Mouse (Mus musculus) kidney, adult 2 months (tissue): Measurements from ENCODE around the gene Mul1. TPM values are rescaled to one million over a fixed set of nuclear protein-coding genes. Genes with fewer than 3 reads are reported as not detected.
A peak's percentile ranks its signal among the peaks of the same experiment; 100 is the strongest.

Experiments used
- DNase-seq: peaks from one replicate; pipeline ENCODE4 v3.0.0; 2021
- H3K27ac ChIP-seq: fragments of 200-500 bp; 2 replicates; pipeline ENCODE4 v1.5.1; 2012; ENCODE audit warnings: low read depth, low read length, control low read depth, inconsistent platforms; ENCODE audit not compliant: insufficient read depth
- H3K27me3 ChIP-seq: fragments of 200-500 bp; replicated peaks from 2 replicates; pipeline ENCODE4 v1.6.1; 2012; ENCODE audit warnings: mild to moderate bottlenecking, moderate library complexity, low read length, inconsistent platforms; ENCODE audit not compliant: control insufficient read depth, insufficient read depth
- H3K36me3 ChIP-seq: fragments of 200-500 bp; 2 replicates; pipeline ENCODE4 v1.6.1; 2012; ENCODE audit warnings: mild to moderate bottlenecking, moderate library complexity, low read length, inconsistent platforms; ENCODE audit not compliant: control insufficient read depth, insufficient read depth
- H3K4me1 ChIP-seq: fragments of 200-500 bp; 2 replicates; pipeline ENCODE4 v1.6.1; 2011; ENCODE audit warnings: low read length; ENCODE audit not compliant: control insufficient read depth, insufficient read depth
- H3K4me3 ChIP-seq: fragments of 200-500 bp; 2 replicates; pipeline ENCODE4 v1.5.1; 2011; ENCODE audit warnings: mild to moderate bottlenecking, low read depth, low read length, control low read depth; ENCODE audit not compliant: insufficient read depth
- CTCF ChIP-seq: fragments of 200-500 bp; conservative IDR thresholded peaks from 2 replicates; pipeline ENCODE4 v1.5.1; 2011; ENCODE audit warnings: low read depth, mild to moderate bottlenecking, control low read depth, low read length, moderate library complexity, mixed read lengths; ENCODE audit not compliant: insufficient read depth, insufficient read length
- POLR2A ChIP-seq: fragments of 200-500 bp; IDR thresholded peaks from one replicate; pipeline ENCODE4 v1.6.1; 2011; ENCODE audit warnings: low read depth, low read length, control low read depth
- WGBS: fragments of 180-500 bp; shearing (Covaris S2); methylation state at CpG from one replicate; pipeline ENCODE4 v1.1.7; 2018; 5-methylcytosine and 5-hydroxymethylcytosine counted together
- polyA plus RNA-seq: library from polyadenylated mRNA; depleted of rRNA; stranded (reverse); fragments of >200 nt; gene quantifications from 2 replicates; pipeline ENCODE4 v1.2.3, GENCODE M21; 2012

Gene Mul1
- polyA plus RNA-seq, 1 experiment = 31.3 TPM

DNA sequence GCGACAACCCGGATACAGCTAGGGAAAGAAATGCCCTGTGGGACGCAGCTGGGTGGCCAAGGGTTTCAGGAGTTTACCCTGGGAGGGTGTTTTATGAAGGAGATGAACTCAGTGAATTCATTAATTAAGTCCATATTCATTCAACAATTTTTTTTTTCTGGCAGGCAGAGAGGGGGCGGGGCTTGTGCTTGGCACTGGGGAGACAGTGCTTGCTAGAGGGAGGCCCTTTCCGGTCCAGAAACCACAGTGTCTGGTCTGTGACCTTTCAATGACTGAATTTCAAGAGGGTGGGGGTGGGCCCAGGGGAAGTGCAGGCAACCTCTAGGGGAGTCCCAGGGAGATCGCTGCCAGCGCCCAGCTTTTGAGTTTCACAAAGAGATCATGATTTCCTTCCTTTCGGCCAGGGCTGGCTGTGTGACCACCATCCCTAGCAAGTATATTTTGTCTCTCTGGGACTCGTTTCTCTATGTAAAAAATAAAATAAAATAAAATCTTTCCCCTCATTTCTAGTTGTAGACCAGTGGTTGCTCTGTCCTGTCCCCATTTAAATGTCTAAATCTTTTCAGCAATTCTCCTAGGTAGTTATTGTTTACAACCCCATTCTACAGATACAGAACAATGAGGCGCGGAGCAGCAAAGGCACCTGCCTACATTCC lies 29.5 kb downstream of the Mul1 start:
- Histone ChIP-seq H3K27ac (peak overlapping the region; percentile 82), H3K4me1 (peaks cover 41% of the 10 kb centered on the region), H3K4me3 (0 out of 2 replicates have a peak overlapping the region, but pooled peaks have one; percentile 5), H3K36me3 (no peaks in the 10 kb centered on the region), H3K27me3 (no peaks in the 10 kb centered on the region)
- TF ChIP-seq POLR2A (no peak), CTCF (0 out of 2 replicates have a peak, but pooled peaks have one; percentile 16)
- WGBS = 3% methylated on average over 11 of the region's 11 CpGs
- DNase-seq = peak; percentile 99

DNA sequence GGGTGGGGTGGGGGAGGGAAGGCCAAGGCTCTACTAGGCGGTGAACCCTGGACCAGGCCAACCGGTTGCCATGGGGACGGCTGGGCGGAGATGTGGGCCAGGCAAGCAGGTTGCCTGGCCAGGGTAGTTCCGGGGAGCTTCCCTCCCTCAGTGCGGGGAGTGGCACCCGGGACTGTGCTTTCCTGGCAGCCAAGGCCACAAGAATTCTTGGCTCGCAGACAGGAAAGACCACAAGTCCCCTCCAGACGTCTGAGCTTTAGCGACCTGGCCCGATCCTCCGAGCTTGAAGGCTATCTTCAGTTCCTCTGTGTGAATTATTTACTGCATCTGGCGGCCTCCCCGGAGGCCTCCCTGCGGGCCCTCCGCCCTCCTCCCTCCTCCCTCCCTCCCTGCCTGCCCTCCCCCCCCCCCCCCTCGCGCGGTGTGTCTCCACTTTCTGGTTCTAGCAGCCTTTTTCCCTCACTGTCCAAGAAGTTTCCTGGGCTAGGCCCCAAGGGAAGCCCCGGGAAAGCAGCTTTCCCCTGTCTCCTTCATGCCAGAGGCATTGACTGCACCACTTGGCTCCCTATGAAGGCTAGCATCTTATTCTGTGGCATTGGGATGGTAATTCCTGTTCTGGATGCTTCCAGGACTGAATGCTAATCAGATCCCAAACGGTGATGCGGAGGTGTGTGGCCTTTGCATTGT lies 30.3 kb downstream of the Mul1 start:
- TF ChIP-seq POLR2A (no peak), CTCF (no peak)
- 0 out of 2 replicates have a peak overlapping the region, but pooled peaks have one; percentile 6 for H3K4me3 ChIP-seq
- peak overlapping the region; percentile 37 for H3K27ac ChIP-seq
- H3K4me1 ChIP-seq = peaks cover 33% of the 10 kb centered on the region; the same call in 1 of the 2 replicates
- no peaks in the 10 kb centered on the region for H3K27me3 ChIP-seq
- peak; percentile 98 for DNase-seq
- H3K36me3 ChIP-seq = no peaks in the 10 kb centered on the region
- 3% methylated on average over 20 of the region's 22 CpGs for WGBS

DNA sequence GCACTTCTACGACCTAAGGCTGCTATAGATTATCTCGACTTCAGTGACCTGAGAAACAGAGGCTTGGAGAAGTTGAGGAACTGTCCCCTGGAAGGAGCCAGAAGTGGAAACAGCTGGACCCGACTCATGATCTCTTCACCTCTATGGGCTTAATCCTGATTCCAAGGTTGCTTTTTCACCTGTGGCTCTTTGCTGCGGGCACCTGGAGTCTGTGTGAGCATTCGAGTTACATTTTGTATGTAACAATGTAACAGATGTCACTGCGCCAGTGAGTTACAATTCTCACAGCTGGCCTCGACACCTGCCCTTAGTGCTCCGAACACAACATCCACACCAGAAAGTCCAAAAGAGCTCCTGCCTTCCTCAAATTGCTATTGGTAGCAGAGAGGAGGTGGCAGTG lies 31.0 kb downstream of the Mul1 start:
- Histone ChIP-seq H3K27me3 (no peaks in the 10 kb centered on the region), H3K27ac (no peak overlapping the region), H3K4me3 (no peak overlapping the region), H3K4me1 (peaks cover 29% of the 10 kb centered on the region; the same call in 1 of the 2 replicates), H3K36me3 (no peaks in the 10 kb centered on the region)
- TF ChIP-seq POLR2A (no peak), CTCF (no peak)
- 65% methylated on average over 8 of the region's 8 CpGs for WGBS
- no peak for DNase-seq

DNA sequence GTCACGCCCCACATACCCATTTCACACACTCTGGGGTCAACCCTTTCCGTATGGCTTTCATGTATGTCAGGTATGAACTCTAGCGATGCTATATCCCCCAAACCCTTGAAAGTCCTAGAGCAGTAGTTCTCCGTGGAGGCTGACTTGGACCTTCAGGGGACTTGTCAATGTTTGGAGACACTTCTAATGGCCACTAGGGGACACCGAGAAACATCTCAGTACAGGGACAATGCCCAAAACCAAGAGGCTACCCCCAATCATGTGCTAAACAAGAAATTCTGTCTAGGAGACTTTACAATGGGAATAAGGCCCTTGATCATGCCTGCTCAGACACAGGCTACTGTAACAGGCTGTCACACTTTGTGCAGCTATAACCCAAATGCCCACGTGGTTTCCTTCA lies 32.2 kb downstream of the Mul1 start:
- TF ChIP-seq POLR2A (no peak), CTCF (0 out of 2 replicates have a peak, but pooled peaks have one; percentile 14)
- H3K27me3 ChIP-seq = no peaks in the 10 kb centered on the region
- H3K4me3 ChIP-seq = no peak overlapping the region
- peaks cover 21% of the 10 kb centered on the region; the same call in 1 of the 2 replicates for H3K4me1 ChIP-seq
- no peaks in the 10 kb centered on the region for H3K36me3 ChIP-seq
- no peak overlapping the region for H3K27ac ChIP-seq
- no peak for DNase-seq
- WGBS = 79% methylated on average over 6 of the region's 6 CpGs

DNA sequence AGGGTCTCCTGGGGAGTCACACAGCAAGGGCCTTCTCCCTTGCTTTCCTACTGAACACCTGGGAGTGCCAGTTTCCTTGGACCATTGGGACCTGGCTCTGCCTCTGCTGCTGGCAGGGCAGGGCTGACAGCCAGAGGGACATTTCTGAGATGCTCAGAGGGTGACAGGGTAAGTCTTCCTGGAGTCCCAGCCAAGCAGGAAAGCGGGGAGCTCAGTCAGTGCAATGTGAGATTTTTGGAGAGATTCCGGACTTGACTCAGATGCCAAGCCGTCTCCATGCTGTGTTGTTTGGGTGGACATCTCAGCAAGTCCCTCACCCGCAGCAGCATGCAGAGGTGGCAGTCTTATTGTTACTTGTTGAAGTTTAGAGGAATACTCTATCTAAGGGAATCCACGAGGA lies 33.0 kb downstream of the Mul1 start:
- Histone ChIP-seq H3K36me3 (no peaks in the 10 kb centered on the region), H3K4me1 (peaks cover 16% of the 10 kb centered on the region; the same call in 1 of the 2 replicates), H3K4me3 (no peak overlapping the region), H3K27ac (0 out of 2 replicates have a peak overlapping the region, but pooled peaks have one; percentile 13), H3K27me3 (no peaks in the 10 kb centered on the region)
- WGBS = 70% methylated on average over 5 of the region's 5 CpGs
- peak; percentile 61 for DNase-seq
- TF ChIP-seq CTCF (no peak), POLR2A (no peak)

DNA sequence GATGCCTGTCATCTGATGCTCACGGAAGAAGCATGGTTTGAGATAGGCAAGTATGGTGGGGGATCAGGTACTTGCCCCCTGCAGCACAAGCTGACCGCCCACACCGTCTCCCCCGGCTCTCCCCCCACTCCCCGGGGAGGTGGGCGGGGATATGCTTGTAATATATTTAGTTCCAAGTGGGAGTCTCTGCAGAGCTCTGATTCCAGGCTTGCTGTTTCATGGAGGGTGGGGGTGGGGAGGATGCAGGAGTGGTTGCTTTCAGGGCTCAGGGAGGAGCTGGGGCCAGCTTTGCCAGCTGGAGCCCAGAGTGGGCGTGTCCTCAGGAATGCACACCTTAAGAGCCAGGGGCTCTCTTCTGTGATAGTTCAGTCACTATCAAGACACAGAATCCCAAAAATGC lies 34.6 kb downstream of the Mul1 start:
- no peak for DNase-seq
- Histone ChIP-seq H3K27ac (no peak overlapping the region), H3K36me3 (no peaks in the 10 kb centered on the region), H3K4me1 (peaks cover 4% of the 10 kb centered on the region; the same call in 1 of the 2 replicates), H3K4me3 (no peak overlapping the region), H3K27me3 (no peaks in the 10 kb centered on the region)
- 20% methylated on average over 7 of the region's 7 CpGs for WGBS
- no peak for TF ChIP-seq POLR2A
- TF ChIP-seq CTCF = no peak

DNA sequence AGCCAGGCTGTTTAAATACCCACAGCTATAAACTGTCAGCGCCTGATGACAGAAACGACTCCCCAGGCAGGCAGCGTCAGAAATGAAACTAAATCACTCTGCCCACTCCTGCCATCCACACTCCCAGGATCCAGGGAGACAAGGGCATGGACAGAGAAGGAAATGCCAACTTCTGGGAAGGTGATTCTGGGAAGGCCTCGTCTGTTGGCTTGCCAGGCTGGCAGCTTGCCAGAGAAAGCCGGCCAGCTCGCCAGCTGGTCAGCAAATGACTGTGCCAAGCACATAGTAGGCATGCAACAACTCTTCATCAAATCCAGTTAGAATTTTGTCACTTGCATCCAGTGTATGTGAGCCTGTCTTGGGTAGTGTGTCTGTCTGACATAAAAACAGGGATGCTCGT lies 36.8 kb downstream of the Mul1 start:
- TF ChIP-seq POLR2A = no peak
- no peak for TF ChIP-seq CTCF
- Histone ChIP-seq H3K27me3 (no peaks in the 10 kb centered on the region), H3K36me3 (no peaks in the 10 kb centered on the region), H3K4me3 (no peak overlapping the region), H3K4me1 (no peaks in the 10 kb centered on the region), H3K27ac (no peak overlapping the region)
- 34% methylated on average over 7 of the region's 7 CpGs for WGBS
- peak; percentile 49 for DNase-seq
